Mouse (Mus musculus) heart, postnatal 0 days (tissue): ENCODE measurements around the gene Spsb1.

Source experiments
- CTCF ChIP-seq: IDR thresholded peaks from 2 replicates; pipeline ENCODE4 v1.5.1; 2016; ENCODE audit warnings: antibody characterized with exemption, control low read depth, low read depth
- EP300 ChIP-seq: IDR thresholded peaks from 2 replicates; pipeline ENCODE4 v1.6.1; 2016; ENCODE audit warnings: antibody characterized with exemption, low read depth

DNA sequence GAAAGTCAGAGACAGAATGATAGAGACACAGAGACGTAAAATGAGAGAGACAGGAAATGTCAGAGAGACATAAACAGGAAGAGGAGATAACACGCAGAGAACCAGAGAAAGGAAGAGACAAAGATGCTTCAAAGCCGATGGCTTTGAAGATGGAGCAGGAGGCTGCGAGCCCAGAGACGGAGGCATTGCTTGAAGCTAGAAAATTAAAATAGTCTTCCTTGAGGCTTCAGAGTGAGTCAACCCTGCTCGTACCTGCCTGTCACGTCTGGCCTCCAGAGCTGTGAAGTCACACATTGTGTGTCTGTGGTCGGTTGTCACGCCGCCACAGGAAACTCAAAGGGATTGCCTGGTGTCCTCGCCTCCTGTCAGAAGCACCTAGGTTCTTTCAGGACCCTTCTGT is 74.9 kb downstream of the Spsb1 start:
- TF ChIP-seq CTCF (no peak), EP300 (no peak)
